Mouse (Mus musculus): ENCODE results near the gene Kmt2e. TPM values are rescaled to one million over a fixed set of nuclear protein-coding genes. Genes with fewer than 3 reads are reported as not detected.

The Kmt2e gene
- total and polyA plus RNA-seq, 3 experiments: 16.7 to 67.9 (median 59.1) TPM

DNA sequence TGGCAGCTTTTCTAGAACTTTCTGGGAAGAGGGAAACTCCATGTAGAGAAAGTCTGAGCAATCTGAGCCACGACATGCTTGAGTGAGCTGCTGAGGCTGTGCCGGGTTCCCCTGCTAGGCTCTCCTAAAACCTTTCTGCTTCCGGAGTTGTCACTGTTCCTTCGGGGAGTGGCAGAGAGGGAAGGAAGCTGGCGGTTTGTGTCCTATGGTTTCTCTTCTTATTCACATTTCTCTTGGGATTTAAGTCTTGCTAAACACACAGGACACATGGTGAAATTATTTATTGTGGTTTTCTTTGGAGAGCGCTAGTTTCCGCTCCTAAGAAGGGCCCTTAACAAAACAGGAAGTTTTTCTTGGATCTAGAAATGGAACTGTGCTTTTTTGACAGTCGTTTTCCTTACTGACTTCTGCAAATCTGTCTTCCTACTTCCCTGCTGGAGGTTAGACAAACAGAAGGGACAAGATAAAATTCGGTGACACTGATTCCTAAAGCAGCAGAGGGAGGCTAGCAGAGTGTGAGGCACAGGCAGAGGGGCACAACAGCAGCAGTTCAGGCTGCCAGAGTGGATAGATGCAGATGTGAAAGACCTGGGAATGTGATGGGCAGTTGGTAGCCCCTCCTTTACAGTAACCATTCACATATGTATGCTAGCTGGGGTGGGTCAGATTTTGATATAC, 24.1 kb upstream of the Kmt2e start:
- DNase-seq: peak; percentile 49

DNA sequence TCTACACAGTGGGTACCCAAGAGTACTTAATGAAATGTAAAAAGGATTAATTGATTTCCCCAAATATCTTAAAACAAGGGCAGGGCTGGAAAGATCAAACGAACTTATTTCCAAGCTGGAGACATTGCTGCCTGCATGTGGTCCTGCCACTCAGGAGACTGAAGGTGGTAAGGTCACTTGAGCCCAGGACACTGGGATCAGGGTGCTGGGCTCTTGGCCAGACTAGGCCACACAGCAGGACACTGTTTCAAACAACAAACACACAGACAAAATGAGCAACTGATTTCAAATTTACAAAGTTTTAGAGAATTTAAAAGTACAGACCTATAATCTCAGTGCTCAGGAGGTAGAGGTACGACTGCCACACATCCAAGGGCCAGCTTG, 23.5 kb upstream of the Kmt2e start:
- DNase-seq: no peak

DNA sequence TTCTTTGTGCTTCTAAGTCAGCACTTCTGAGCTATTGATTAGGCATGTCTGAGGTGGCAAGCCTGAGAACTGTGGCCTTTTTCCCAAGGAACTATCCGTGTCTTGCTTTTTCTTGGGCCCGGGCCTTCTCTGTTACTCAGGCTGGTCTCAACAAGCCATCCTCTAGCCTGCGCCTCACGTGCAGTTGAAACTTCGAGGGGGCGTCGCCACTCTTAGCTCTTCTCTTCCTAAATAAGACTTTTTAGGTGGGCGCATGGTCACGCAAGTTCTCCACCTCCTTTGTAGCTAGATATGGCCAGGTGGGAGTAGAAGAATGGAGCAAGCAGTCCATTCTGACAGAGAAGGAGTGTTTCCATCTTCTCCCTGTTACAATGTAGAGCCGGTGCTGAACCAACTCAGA, 22.6 kb upstream of the Kmt2e start:
- DNase-seq: no peak

DNA sequence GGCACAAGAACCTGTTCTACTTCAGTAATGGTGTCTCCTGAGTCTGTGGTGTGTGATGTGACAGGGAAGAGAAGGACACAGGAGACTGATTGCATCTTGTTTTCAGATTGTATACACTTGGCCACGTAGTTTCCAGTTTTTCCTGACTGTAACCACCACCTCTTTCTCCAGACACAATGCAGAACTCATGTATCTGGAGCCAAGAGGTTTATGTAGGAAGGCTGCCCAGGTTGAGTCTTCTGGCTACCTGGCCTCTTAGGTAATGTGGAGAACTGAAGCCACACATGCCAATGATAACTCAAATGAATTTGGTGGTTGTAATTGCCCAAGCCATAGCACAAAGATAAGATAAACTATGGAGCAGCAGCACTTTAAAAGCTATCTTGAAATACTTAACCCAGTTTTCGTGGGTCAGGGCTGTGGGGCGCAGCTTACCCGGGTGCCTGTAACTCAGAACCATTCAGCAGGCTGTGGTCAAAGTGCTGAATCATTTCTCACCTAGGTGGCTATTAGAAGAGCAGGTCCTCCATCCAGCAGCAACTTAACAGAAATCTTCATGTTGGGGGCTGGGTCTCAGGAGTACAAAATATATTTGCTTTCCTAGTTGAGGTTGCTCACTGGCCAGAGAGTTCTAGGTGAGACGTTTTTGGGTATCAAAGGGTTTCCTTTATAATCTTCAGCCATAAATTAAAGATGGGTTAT, 21.8 kb upstream of the Kmt2e start:
- DNase-seq: no peak

DNA sequence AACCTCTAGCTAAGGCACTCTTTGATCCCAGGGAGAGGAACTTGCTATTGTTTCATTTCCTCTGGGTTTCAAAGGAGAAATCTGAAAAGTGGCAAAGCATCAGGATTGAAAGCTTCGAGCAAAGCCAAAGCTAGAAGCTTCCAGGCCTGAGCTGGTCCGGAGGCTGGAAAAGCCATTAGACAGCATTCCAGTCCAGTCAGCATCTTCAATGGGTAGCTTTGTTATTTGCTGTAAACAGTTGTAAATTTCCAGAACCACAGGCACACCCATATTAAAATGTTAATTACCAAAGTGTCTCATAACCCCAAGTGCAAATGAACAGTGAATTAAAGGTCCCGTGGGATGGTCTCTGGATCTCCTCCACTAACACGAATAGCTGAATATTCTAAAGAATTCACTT, 21.2 kb upstream of the Kmt2e start:
- DNase-seq: no peak

DNA sequence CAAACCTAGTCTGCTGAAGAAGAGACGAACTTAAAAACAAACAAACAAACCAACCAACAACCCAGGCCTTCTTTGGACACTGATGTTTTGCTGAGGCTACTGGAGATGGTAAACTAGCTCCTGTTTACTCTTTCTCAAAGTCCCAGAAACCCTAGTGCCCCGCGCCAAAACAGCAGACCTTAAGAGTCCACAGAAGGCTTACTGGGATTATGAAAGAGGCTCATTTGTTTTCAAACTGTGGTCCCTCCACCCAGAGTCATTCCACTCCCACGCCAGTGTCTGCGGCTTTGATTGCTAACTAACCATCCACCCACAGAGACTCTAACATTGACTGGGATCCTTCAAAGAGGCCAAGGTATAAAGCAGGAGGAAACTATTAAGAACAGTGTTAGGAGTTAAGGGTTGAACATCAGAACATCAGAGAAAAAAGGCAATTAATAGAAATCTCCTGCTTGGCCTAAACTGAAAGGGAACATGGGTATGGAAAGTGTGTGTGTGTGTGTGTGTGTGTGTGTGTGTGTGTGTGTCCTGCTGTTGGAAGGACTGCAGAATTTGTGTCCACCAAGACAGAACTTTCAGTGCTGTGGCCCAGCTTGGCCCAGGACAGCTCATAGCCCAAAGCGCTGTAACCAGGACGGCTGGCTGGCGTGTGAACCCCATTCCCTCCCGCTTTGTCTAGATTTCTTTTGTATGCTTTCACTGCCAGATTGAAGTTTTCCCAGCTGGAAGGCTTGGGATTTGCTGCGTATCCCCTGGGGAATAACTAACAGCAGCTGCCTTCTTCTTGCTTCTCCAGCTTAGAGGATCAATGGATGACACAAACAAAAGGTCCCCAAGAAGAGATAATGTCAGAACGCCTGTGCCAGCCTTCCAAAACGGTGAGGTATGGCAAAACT, 20.4 kb upstream of the Kmt2e start:
- DNase-seq: no peak

DNA sequence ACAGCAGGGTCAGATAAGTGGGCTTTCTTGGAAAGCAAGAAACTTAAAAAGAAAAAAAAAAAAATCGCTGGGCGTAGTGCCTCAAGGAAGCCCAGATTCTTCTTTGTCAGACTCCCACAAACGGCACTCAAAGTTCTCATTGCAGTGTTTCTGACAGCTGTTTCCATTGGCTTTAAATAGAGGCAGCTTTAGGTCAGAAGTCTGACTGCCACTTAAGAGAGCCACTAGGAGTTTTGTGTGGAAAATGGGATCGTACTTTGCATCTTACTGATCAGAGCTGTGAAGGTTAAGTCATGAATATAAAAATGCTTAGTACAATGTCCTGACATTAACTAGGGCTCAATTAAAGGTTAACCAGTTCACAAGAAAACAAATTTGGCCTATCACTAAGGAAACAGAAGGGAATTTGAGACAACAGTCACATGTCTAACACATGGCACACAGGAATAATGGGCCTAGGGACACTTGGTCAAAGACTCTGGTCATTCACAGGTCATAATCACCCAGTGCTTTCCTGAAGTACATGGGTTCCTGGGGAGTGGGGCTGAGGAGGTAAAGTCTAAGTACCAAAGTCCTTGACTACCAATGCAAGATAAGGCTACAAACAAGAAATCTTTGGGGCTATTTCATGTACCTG, 19.6 kb upstream of the Kmt2e start:
- no peak for DNase-seq

DNA sequence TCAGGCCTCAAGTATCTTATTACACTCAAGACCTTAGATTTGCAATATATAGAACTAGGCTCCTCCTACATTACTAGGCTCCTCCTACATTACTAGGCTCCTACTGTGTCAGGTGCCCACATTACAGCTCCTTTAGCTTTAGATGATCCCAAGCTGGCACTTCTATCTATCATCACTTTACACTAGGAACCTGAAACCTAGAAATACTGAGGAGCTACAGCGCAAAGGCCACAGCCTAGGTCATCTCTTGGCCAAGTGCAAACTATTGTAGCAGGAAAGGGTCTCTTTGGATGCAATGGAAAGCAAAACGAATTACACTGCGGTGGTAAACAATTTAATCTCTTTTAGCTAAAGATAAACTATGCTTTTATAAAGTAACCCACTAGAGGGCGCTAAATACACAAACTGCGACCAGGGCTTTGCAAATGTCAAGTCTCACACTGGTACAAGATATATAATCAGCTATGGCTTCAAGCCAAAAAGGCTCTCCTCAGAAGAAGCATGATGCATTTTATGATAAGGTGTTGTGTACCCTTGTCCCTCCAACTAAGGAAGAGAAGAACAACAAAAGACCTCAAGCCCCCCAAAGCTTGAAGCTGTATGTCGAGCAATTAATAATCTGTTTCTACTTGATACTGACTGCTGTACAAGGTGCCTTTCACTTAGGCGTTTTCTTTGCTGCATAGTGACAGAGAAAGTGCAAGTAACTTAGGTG, 18.5 kb upstream of the Kmt2e start:
- no peak for DNase-seq

DNA sequence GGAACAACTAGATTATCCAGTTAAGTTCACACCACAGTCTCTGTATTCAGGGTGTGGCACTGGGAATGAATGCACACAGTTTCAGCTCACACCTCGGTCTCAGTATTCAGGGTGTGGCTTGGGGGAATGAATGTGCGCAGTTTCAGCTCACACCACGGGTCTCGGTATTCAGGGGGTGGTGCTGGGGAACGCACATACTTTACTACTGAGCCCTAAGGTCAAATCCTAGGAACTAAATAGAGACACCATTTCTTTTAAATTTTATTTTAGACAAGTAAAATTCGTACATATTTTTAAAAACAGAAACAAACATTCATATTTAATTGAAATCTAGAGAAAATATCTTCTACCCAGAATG, 18.0 kb upstream of the Kmt2e start:
- DNase-seq: no peak

DNA sequence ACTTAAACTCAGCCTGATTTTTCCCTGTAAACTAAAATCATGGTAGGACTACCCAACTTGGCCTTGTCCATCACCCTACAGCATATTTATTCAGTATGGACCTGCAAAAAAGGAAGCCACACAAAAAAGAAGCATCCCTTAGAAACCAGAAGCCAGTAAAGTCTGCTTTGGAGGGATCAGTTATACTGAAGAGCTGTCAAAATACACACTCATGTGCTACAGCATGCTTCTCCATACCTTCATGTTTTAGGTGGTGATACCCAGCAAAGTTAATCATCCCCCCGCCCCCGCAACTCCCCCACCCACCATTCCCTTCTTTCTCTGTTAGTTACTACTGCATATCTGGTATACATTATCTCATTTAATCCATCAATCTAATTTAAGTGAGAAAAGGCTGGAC, 16.5 kb upstream of the Kmt2e start:
- DNase-seq: no peak

DNA sequence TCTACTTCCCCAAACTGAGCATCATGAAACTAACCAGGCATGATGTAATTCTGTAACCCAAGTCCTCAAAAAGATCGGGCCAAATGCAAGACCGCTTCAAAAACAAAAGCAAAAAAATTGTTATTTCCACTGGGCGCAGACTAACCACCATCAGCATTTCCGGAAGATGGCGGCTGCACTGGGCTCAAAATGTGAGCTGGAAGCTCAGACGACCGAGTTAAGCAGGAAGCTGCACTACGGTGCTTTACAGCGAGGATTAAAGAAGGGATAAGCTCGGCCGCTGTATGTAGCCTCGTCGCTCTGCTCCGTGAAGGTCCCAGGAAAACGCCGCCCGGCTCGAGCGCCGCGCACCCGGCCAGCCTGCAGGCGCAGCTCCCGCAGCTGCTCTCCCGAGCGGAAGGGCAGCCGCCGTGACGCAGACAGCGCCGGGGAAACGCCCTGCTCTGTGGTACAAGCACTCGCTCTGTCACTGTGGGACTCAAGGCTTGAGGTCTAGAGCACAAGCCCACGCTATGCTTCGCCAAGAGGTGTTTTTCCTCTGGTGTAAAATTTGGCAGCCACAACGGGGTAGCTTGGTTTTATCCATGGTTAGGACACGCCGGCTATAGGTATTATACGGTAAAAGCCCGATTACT, 16.0 kb upstream of the Kmt2e start:
- peak; percentile 92 for DNase-seq

DNA sequence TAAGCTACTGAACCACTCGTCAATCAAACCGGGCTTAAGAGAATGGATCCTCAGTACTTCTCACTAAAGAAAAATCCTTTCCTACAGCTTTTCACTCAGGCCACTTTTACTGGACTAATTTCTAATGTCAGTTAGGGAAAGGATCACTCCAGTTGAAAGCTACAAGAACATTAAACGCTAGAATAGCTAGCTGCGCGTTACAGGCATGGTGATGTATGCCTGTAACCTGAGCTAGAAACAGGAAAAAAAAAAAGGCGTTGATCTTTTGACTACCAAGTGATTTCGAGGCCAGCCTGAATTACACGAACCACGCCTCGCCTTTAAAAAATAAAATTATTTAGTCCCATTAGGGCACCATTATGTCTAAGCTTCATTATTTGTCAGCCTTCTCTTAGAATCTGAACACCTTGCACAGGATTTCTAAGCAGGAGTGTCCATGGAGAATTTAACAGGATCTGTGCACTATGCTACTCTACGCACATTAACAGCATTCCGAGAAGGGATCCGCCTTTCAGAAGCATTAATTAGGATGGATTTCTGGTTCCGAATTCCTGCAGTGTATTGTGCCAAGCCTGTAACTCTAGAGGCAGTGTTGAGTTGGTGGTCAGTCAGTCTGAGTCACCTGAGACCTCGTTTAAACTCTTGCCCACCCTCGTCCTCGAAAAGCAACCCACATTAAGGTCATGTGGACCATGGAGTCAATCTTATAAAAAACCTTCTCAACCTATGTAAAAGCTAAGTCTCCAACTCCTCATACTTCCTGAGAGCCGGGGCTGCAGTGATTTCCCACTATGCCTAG, 15.2 kb upstream of the Kmt2e start:
- no peak for DNase-seq

DNA sequence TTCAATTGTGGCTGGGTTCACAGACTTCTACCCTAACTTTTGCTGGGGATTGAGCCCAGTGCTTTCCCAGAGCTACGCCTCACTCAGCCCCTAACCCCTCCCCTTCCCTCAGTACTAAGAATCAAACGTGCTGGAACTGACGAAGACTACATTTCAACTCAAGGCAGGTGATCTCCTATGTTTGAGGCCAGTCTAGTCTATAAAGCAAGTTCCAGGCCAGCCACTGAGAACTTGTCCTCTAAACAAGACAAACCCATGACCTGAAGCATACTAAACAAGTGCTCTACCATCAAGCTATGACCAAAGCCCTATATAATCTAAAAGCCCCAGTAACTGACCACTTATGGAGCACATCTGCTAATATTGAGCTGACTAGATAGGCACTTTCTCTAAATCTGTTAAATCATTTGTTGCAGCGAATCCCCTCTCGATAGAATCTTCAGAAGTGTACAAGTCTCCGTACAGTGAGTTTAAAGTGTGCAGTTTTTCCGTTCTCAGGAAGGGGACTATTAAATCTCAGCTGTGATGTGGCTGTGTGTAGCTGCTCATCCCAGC, 14.5 kb upstream of the Kmt2e start:
- DNase-seq: no peak

DNA sequence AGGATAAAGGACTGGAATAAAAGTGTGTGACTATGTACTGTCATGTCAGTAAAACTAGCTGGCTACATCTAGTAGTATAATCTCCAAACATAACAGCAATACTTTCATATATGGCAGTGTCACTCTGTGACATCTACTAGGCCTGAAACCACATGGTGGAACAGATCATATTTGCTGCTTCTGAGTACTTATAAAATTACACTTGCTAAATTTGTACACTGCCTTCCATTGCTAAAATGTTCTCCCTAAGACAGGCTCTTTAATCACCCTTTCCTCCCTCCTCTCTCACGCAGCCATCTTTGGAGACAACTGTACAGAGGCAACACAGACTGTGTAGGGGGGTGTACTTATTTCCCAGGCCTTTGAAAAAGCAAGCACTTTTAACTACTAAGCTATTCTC, 13.8 kb upstream of the Kmt2e start:
- DNase-seq: no peak

DNA sequence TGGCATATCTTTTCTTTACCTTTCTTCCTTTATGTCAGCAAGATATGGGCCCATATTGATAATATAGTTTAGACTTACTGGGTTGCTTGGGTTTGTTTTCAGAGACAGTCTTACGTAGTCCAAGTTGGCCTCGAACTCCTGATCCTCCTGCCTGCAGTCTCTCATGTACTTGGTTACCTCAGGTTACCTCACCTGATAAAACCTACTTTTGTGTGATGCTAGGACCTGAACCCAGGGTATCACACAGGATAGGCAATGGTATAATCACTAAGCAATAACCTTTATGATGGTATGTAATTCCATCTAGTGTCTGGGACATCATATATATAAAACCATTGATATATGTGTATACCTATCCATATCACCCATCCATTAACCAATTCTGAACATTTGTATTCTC, 12.8 kb upstream of the Kmt2e start:
- no peak for DNase-seq

DNA sequence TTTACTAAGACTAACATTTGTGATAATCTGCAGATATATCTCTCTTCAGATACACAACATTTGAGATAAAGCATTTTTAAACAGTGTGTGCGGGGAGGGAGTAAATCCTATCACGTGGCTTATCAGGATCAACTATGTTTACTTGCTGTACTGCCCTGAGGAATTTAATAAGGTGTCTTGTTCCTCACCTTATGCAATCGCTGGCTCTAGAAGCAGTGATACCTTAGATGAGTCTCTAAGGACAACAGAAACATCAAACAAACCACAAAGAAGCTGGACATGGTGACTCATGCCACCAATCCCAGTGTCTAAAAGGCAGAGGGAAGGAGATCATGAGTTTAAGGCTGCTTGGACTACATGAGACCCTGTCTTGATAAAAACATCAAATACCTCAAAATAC, 11.2 kb upstream of the Kmt2e start:
- DNase-seq: no peak

DNA sequence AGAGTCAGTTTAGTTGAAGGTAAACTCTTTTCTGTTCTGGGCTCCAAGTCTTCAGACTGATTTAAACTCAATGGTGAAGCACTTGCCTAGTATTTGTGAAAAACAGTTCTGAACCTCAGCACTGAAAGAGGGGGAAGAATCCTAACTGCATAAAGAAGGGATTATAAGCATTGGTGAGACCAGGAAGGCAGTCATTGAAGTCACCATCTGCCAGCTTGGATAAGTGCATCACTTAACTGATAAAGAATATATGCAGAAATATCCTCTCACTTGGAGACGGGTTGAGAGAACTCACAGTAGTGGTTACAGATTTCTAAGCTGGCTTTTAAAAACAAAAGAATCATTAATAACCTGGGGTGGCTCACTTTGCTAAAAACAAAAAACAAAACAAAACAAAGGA, 6.7 kb upstream of the Kmt2e start:
- no peak for DNase-seq

DNA sequence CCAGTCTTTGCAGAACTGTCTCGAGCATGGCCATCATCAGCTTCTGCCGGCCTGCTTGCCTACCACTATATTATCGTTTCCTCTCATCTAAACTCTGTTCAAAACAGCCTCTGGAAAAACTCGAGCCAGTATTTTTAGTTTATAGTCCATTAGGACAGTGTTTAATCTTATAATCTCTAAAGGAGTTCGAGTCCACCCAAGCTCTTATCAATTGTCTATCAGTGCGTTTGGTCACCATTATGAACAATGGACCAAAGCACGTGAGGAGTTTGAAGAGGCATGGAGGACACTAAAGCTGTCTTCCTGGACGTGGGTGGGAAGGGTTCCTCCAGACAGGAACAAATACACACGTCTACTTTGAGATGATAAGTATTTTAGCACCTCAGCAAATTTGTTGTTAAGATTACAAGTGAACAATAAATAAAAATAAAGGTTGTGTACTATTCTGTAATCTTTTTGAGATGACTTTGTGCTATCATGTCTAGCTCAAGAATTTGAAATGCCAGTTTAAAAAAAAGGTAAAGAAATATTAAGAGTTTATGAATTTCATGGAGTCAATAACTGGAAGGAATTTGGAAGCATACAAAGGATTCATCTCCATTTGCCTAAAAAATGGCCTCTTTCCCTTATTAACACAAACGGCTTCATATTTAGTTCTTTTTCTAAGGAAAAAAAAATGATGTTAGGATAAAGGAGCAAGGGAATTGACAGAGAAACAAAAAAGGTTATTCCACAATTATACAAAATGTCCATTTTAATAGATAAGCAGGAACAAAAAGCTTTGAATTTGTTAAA, 3.0 kb upstream of the Kmt2e start:
- DNase-seq: no peak

DNA sequence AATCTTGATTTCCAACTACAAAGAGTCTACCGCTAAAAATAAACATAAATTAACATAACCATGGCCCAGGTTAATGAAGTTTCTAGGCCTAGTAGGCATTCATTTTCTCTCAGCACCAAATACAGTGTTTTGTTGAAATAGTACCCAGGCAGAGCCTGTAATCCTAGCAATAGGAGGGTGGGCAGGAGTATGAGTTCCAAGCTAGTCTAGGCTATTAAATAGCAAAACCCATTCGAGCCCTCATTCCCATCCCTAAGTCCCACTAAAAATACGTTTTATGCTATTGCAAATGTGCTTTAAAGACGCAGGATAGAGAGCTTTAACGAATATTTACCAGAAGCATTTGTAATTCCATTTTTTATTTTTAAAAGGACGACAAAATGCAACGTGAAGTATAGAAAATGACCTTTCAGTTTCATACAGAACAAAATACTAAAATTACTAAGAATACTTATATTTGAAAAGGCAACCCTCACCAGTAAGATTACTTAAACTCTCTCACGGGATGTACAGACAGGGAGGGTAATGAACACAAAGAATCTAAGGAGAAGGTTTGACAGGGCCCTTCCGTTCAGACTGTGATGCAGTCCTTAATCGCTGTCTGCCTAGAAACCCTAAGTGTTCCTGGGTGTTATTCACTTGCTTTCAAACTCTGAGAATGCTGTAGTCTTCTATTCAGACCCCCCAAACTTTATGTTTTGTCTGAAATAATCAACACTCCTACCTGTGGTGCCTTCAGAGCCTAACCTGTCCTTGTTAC, 2.1 kb upstream of the Kmt2e start:
- no peak for DNase-seq
